Mouse (Mus musculus): ENCODE measurements at regions not wholly inside any gene's neighbourhood (a gene's known extent, or its start where the extent isn't known, plus 50 kb on each side); places are given as distances from the start of the nearest gene placed in this dataset.

DNA sequence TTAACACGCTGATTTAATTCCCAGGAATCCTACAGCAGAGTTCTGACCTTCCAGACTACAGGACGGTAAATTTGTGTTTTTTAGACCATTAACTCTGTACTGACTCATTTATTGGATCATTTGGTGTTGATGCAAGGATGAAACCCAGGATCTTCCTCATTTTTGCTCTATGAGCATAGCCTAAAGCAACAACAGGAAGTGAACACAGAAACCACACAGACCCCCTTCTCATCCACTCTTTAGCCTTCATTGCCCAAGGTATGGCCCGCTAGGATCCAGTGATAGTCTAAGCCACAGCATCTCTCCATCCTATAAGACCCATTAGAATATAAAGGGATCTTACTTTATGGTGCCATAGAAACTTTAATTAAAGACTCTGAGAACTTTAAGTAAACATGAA is 56.5 kb upstream of the Grin2b start:
- DNase-seq: no peak

DNA sequence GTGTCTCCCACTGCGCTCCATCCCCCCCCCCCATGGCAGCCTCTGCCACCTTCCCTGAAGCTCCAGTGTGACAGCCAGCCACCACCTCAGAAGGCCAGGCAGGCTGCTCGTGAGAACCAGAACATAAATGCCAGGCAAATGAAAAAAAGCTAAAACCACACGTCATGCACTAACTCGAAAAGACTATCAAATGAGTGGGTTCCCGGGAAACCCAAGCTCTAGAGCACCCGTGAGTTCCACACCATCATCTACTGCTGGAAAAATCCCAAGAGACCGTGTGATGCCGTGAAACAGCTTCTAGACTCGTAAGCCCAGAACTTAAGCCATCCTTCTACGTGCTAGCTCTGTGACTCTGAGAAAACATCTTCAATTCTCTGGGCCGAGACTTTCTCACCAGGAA is 62.2 kb upstream of the Grin2b start:
- no peak for DNase-seq

DNA sequence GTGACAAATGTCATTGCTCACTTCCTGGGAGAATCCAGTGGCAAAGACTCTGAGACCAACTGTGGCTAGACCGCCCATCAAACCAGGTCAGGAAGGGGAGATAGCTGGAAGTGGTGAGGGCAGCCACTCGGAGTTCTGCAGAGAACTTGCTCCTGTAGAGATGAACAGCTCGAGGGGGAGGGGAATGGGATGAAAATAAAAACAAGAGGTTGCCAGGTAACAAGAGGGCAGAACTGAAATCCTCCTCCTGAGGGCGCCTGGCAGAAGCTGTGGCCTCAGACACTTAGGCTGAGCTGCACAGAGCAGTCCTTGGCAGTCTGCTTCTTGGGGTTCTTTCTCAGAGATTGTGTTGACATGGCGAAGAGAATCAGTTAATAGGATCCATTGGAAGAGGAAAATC is 65.7 kb upstream of the Grin2b start:
- DNase-seq: no peak

DNA sequence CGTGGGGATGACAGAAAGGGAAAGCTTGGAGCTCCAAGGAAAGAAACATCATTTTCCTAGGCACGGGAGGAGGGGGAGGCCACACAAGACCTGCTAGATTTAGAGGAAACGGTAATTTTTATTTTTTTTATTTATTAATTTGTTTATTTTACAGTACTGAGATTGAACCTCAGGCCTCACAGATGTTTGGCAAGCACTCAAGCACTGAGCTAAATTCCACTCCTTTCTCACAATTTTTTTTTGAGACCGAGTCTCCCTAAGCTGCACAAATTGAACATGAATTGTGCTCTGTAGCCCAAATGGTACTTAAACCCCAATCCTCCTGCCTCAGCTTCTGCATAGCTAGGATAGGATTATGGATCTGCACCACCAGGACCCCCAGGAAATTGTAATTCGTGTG is 66.1 kb upstream of the Grin2b start:
- DNase-seq: no peak

DNA sequence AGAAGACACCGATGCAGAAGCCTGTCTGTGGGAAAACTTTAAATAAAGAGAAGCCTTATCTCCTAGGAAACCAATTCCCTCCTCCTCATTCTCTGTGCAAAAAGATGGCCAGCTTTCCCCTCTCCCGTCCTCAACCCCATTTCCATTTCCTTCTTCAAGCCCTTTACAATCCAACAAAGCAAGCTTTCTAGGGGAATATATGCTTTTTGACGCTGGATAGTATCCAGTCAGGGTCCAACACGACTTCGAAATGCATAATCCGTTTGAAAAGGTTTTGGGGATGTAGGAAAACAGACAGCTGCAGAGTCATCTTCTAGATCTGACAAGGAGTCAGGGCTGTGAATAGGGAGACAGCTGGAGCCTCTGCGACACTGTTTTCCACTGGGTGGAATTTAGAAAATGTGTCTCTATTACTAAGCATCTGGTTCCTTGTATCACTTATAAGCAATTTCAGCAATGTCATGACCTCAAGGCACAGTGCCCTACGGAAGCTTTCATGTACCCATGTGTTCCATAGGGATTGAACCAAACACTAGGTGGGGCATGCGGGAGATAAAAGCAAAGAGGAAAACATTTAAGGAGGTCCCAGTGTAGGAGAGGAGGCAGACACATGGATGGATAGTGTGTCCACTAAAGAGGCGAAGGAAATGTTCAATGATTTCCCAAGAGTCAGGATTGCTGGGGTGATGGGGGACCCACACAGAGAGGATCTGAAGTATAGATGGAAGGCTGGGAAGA is 68.4 kb upstream of the Grin2b start:
- peak; percentile 3 for DNase-seq

DNA sequence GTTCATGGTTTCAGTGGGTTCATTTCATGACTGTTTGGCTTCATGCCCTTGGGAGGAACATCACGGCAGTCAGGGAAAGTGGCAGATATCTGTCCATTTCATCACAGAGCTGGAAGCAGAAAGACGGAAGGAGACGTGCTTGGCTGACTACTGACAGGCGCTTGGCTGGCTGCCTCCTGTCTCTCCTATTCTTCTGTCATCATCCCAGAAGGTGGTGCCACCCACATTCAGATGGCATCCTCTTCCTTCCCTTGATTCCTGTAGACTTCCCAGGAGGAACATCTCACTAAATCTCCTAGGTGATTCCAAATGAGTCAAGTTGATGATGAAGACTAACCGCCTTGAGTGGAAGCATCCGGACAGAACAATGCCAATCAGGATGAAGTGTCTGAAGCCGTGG is 71.6 kb upstream of the Grin2b start:
- no peak for DNase-seq

DNA sequence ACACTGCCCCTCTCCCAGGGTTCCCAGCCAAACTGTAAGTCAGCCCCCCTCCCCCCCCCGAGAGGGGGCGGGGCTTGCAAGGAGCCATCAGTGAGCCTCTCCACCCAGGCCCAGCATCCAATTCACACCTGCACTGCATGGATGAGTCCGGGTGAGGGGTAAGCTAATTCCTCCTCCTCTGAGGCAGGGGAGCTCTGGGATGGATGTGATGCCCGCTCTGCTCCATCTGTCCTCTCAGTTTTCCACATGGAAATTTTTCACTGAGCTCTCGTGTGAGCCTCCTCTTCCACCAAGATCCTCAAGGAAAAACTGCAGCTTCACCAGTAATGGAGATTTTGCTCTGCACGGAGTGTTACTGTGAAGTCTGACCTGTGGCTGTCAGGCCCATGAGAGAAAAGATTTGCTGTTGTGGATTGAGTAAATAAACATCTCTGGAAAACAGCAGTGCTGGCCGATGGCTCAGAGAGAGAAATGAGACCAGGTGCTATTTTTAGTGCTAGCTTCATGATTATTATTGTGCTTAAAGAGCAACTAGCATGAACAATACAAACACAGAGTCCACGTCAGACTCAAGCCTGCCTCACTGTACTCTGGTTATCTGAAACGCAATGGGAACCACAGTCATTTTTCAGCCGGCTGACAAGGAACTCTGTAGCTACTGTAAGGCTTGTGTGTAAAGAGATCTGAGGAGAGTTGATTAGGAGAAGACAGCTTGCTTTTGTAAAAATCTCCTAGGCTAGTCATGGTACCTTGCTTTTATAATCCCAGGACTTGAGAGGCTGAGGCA is 71.4 kb upstream of the Gm8994 start:
- DNase-seq: no peak

DNA sequence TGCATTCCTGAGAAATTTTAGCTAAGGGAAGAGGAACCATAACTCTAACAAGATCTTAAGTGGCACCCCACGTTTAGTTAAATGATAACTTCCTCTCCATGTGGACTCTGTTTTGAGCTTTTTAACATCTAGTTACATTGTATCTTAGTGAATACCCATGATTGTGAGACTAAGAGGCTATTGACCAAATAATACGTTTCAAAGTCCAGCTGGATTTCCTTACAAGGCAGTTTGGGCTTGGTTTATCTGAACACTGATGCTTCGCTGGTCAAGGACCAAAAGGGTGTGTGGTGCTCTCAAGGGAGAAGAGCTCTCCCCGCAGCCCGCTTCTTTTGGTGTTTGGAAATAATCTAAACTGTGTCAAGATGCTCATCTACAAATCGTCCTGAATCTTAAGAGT is 51.6 kb upstream of the Gm8994 start:
- no peak for DNase-seq

DNA sequence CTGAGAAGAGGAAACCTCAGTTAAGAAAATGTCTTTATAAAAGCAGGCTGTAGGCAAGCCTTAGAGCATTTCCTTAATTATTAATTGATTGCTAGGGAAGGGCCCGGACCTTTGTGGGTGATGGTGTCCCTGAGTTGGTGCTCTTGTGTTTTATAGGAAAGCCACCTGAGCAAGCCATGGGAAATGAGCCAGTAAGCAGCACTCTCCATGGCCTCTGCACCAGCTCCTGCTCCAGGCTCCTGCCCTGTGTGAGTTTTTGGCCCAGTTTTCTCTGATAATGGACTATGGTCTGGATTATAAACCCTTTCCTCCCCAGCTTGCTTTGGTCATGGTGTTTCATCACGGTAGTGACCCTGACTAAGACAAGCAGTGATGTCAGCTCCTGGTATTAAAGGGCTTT is 50.6 kb upstream of the Gm8994 start:
- no peak for DNase-seq
